In genomic region chr9:71485475-71486094, GRCm38 (mm10) we compare ENCODE assay signal across 8 mouse cellular contexts. TPM values are rescaled to one million over a fixed set of nuclear protein-coding genes. Genes with fewer than 3 reads are reported as not detected.
DNase-seq lines count a peak whose midpoint lies in the region; ATAC-seq lines count a peak whose summit lies in the region.

Polr2m (minus strand) TSS chr9:71485935.

- no peaks in the 10 kb centered on the region for H3K27me3 ChIP-seq in hindbrain, embryonic 16.5 days (replicated peaks; ENCODE audit: control insufficient read depth, insufficient read depth, low read length)

- no peaks in the 10 kb centered on the region for H3K9me3 ChIP-seq in hindbrain, embryonic 16.5 days (ENCODE audit: control insufficient read depth, low read length)

- peak within 1 kb of the TSS; percentile 94 for H3K27ac ChIP-seq in hindbrain, embryonic 16.5 days (ENCODE audit: low read depth, low read length)
- peak within 1 kb of the TSS; percentile 55 for H3K27ac ChIP-seq in macrophage

- peak within 1 kb of the TSS; percentile 99 for H3K9ac ChIP-seq in hindbrain, embryonic 16.5 days (ENCODE audit: low read depth, low read length)

- peaks cover 10% of the 10 kb centered on the region for H3K4me1 ChIP-seq in hindbrain, embryonic 16.5 days (ENCODE audit: control insufficient read depth, insufficient read depth, low read depth, low read length)

- H3K4me2 ChIP-seq in hindbrain, embryonic 16.5 days (ENCODE audit: low read length), result peak within 1 kb of the TSS; percentile 80

- H3K79me2 ChIP-seq in macrophage (ENCODE audit: inconsistent target), result peaks cover 42% of the 10 kb centered on the region

- H3K4me3 ChIP-seq in hindbrain, embryonic 16.5 days (ENCODE audit: low read length), result peak within 1 kb of the TSS; percentile 97
- peak within 1 kb of the TSS; percentile 78 for H3K4me3 ChIP-seq in macrophage (ENCODE audit: inconsistent target)

- peak; percentile 74 for DNase-seq in WW6 (ENCODE audit: low read depth, low spot score)
- DNase-seq in cerebellum, postnatal 4 days (ENCODE audit: low spot score in 2 of 2), result peak; percentile 80 to 88
- peak; percentile 95 for DNase-seq in gastrocnemius, adult 18-20 months (ENCODE audit: low spot score)
- DNase-seq in left cerebral cortex, adult 18-20 months (ENCODE audit: low spot score in 2 of 2), result peak; percentile 94 to 97
- DNase-seq in right cerebral cortex, adult 18-20 months, result peak; percentile 96
- peak; percentile 85 for DNase-seq in urinary bladder, postnatal 10 days (ENCODE audit: low spot score)

- ATAC-seq in hindbrain, embryonic 16.5 days, result peak; percentile 99

- under 1% methylated on average over 70 of the region's 70 CpGs for WGBS in hindbrain, embryonic 16.5 days
- WGBS in macrophage (ENCODE audit: missing documents), result under 1% methylated on average over 70 of the region's 70 CpGs

- peaks cover 26% of the 10 kb centered on the region for H3K36me3 ChIP-seq in hindbrain, embryonic 16.5 days (ENCODE audit: control insufficient read depth, insufficient read depth, low read length)
- peaks cover 27% of the 10 kb centered on the region for H3K36me3 ChIP-seq in macrophage (ENCODE audit: inconsistent target)

RNA-seq across cellular contexts. Expression of gene Polr2m, which starts in this region (rescaled TPM):
- total RNA-seq in gastrocnemius, adult 18-20 months (2021), result 100 to 1,000 TPM; 198 to 199 TPM
- 332 and 333 TPM in 2 replicates for polyA plus RNA-seq in hindbrain, embryonic 16.5 days (2015; fragmentation: Nextera tagmentation; extraction: Ambion mirVana)
- total RNA-seq in left cerebral cortex, adult 18-20 months (2021), result 100 to 1,000 TPM; 196 to 213 TPM
- total RNA-seq in macrophage (2018; cell fraction: chromatin; rRNA removed), result 10 to 100 TPM; 12.5 to 37.5 (median 19.2) TPM
- 100 to 1,000 TPM in 2 of 26 experiments, 10 to 100 TPM in 24; 61.3 to 137 (median 80.4) TPM for total RNA-seq in macrophage (2018; cell fraction: cytosol; rRNA removed)
- total RNA-seq in macrophage (2018; cell fraction: nucleus; rRNA removed), result 10 to 100 TPM; 24.8 to 54.1 (median 38.0) TPM
- 82.4 to 87.6 TPM (median 82.5 TPM) in 3 replicates for polyA plus RNA-seq in macrophage (2018)

Comparison
In these comparisons a context has a peak if more than half of its experiments do, and no peak if none do; other contexts are left out.
1. Peak in every context shown above with its lines: DNase-seq, ATAC-seq, H3K4me3 ChIP-seq and H3K27ac ChIP-seq.